13 mouse cellular contexts compared by ENCODE assay signal in genomic region chr11:101587676-101588075, GRCm38 (mm10). TPM values are rescaled to one million over a fixed set of nuclear protein-coding genes. Genes with fewer than 3 reads are reported as not detected.
DNase-seq lines count a peak whose midpoint lies in the region; ATAC-seq and TF ChIP-seq lines count a peak whose summit lies in the region.
"Had no signal": no experiment of that assay in that cellular context is flagged by ENCODE, and none has a peak within 500 bp of the region (broad histone marks: within the 10 kb centered on the region; RNA-seq: fewer than 3 reads in every experiment).

No protein-coding gene starts in this region.

- H3K9me3 ChIP-seq in liver, embryonic 16.5 days (replicated peaks; ENCODE audit: control insufficient read depth, low read length): no peaks in the 10 kb centered on the region
- no peaks in the 10 kb centered on the region for H3K9me3 ChIP-seq in liver, embryonic 11.5 days (ENCODE audit: control insufficient read depth, low read length)
- no peaks in the 10 kb centered on the region for H3K9me3 ChIP-seq in liver, postnatal 0 days (ENCODE audit: low read length)
- H3K9me3 ChIP-seq in forebrain, embryonic 11.5 days (ENCODE audit: control insufficient read depth, low read length): no peaks in the 10 kb centered on the region

- H3K4me3 ChIP-seq in liver, embryonic 16.5 days (ENCODE audit: low read depth, low read length): no peak overlapping the region
- H3K4me3 ChIP-seq in liver, embryonic 11.5 days (ENCODE audit: low read depth, low read length): no peak overlapping the region
- H3K4me3 ChIP-seq in liver, postnatal 0 days (ENCODE audit: low read depth, low read length): no peak overlapping the region
- no peak overlapping the region for H3K4me3 ChIP-seq in forebrain, embryonic 11.5 days (ENCODE audit: low read depth, low read length)
- H3K4me3 ChIP-seq in cerebellum, adult 2 months (replicated peaks; ENCODE audit: insufficient read depth, low read depth, low read length): no peak overlapping the region
- H3K4me3 ChIP-seq: heart, adult 2 months had no signal

- TF ChIP-seq CTCF in liver, postnatal 0 days (IDR thresholded peaks at IDR 0.05; ENCODE audit: low read depth): no peak
- no peak for TF ChIP-seq CTCF in cerebellum, adult 2 months (IDR thresholded peaks at IDR 0.05; ENCODE audit: borderline replicate concordance, insufficient read depth, low read depth, low read length)

- H3K9ac ChIP-seq in liver, embryonic 16.5 days (ENCODE audit: low read depth, low read length): no peak overlapping the region
- no peak overlapping the region for H3K9ac ChIP-seq in liver, embryonic 11.5 days (ENCODE audit: low read depth, low read length)
- no peak overlapping the region for H3K9ac ChIP-seq in liver, postnatal 0 days (replicated peaks)
- H3K9ac ChIP-seq in forebrain, embryonic 11.5 days (ENCODE audit: low read length): no peak overlapping the region
- H3K9ac ChIP-seq: hindbrain, embryonic 14.5 days had no signal

- ATAC-seq in liver, embryonic 16.5 days (ENCODE audit: low read depth): peak; percentile 51; the same call in 1 of the 2 replicates
- no peak for ATAC-seq in liver, embryonic 11.5 days (replicated peaks; ENCODE audit: low FRiP score)
- ATAC-seq in liver, postnatal 0 days: peak; percentile 51
- no peak for ATAC-seq in forebrain, embryonic 11.5 days (replicated peaks; ENCODE audit: low FRiP score)

- no peak overlapping the region for H3K27ac ChIP-seq in liver, embryonic 16.5 days (ENCODE audit: low read length)
- H3K27ac ChIP-seq in liver, embryonic 11.5 days (ENCODE audit: low read depth, low read length): no peak overlapping the region
- peak overlapping the region; percentile 39; the same call in 1 of the 2 replicates for H3K27ac ChIP-seq in liver, postnatal 0 days (ENCODE audit: low read depth)
- no peak overlapping the region for H3K27ac ChIP-seq in forebrain, embryonic 11.5 days (ENCODE audit: low read depth, low read length)
- no peak overlapping the region for H3K27ac ChIP-seq in cerebellum, adult 2 months (ENCODE audit: insufficient read depth, low read length)
- H3K27ac ChIP-seq: heart, adult 2 months; hindbrain, embryonic 14.5 days; stomach, postnatal 0 days had no signal

- H3K36me3 ChIP-seq in liver, embryonic 16.5 days (ENCODE audit: control insufficient read depth, insufficient read depth): no peaks in the 10 kb centered on the region
- no peaks in the 10 kb centered on the region; the same call in 1 of the 2 replicates for H3K36me3 ChIP-seq in liver, embryonic 11.5 days (ENCODE audit: control insufficient read depth, insufficient read depth, low read length)
- H3K36me3 ChIP-seq in liver, postnatal 0 days (replicated peaks; ENCODE audit: insufficient read depth, low read length): peaks cover 27% of the 10 kb centered on the region
- no peaks in the 10 kb centered on the region for H3K36me3 ChIP-seq in forebrain, embryonic 11.5 days (ENCODE audit: control insufficient read depth, insufficient read depth, low read length)

- no peak overlapping the region for H3K4me2 ChIP-seq in liver, embryonic 16.5 days (ENCODE audit: low read depth, low read length)
- no peak overlapping the region for H3K4me2 ChIP-seq in liver, embryonic 11.5 days
- H3K4me2 ChIP-seq in liver, postnatal 0 days (ENCODE audit: low read depth, low read length): no peak overlapping the region
- no peak overlapping the region for H3K4me2 ChIP-seq in forebrain, embryonic 11.5 days (ENCODE audit: low read depth, low read length, severe bottlenecking)
- H3K4me2 ChIP-seq: hindbrain, embryonic 14.5 days had no signal

- TF ChIP-seq EP300 in liver, postnatal 0 days (IDR thresholded peaks at IDR 0.05; ENCODE audit: low read depth): no peak

- H3K27me3 ChIP-seq in liver, embryonic 16.5 days (ENCODE audit: control insufficient read depth, insufficient read depth, low read depth, low read length): no peaks in the 10 kb centered on the region
- no peaks in the 10 kb centered on the region for H3K27me3 ChIP-seq in liver, embryonic 11.5 days (replicated peaks; ENCODE audit: control insufficient read depth, insufficient read depth, low read length)
- H3K27me3 ChIP-seq in liver, postnatal 0 days (ENCODE audit: insufficient read depth, low read length): no peaks in the 10 kb centered on the region
- no peaks in the 10 kb centered on the region for H3K27me3 ChIP-seq in forebrain, embryonic 11.5 days (ENCODE audit: control insufficient read depth, insufficient read depth, low read length)
- no peaks in the 10 kb centered on the region for H3K27me3 ChIP-seq in cerebellum, adult 2 months (ENCODE audit: control insufficient read depth, insufficient read depth, low read length)

- DNase-seq in frontal cortex, adult 2 months (ENCODE audit: extremely low spot score in 1 of 2, low spot score in 1 of 2): peak; percentile 59 to 78
- no peak for DNase-seq in frontal cortex, postnatal 25 days (ENCODE audit: low spot score in 2 of 2)
- DNase-seq in liver, embryonic 11.5 days (ENCODE audit: low spot score): no peak
- peak; percentile 26 for DNase-seq in liver, postnatal 0 days
- peak; percentile 50 for DNase-seq in skeletal muscle tissue, adult 2 months (ENCODE audit: low read depth, low spot score)
- no peak for DNase-seq in forebrain, embryonic 11.5 days (ENCODE audit: low spot score)
- DNase-seq in cerebellum, adult 2 months: no peak
- DNase-seq: B cell, adult 2 months had no signal

- peaks cover 2% of the 10 kb centered on the region; the same call in 1 of the 2 replicates for H3K4me1 ChIP-seq in liver, embryonic 16.5 days (ENCODE audit: control insufficient read depth, low read depth, low read length)
- peaks cover 6% of the 10 kb centered on the region; the same call in 1 of the 2 replicates for H3K4me1 ChIP-seq in liver, embryonic 11.5 days (replicated peaks; ENCODE audit: control insufficient read depth, insufficient read depth, low read length)
- peaks cover 6% of the 10 kb centered on the region for H3K4me1 ChIP-seq in liver, postnatal 0 days (ENCODE audit: insufficient read depth)
- no peaks in the 10 kb centered on the region for H3K4me1 ChIP-seq in forebrain, embryonic 11.5 days (replicated peaks; ENCODE audit: control insufficient read depth, insufficient read depth, low read length)
- no peaks in the 10 kb centered on the region for H3K4me1 ChIP-seq in cerebellum, adult 2 months (ENCODE audit: control insufficient read depth, insufficient read depth, low read length)

- TF ChIP-seq POLR2A in cerebellum, adult 2 months (IDR thresholded peaks at IDR 0.05; ENCODE audit: borderline replicate concordance, insufficient read depth, low read length): no peak

- 78% methylated on average over 10 of the region's 10 CpGs for WGBS in liver, embryonic 16.5 days (ENCODE audit: insufficient replicate concordance)
- WGBS in liver, embryonic 11.5 days: 88% methylated on average over 10 of the region's 10 CpGs
- WGBS in liver, postnatal 0 days (ENCODE audit: insufficient replicate concordance): 71% methylated on average over 10 of the region's 10 CpGs
- 90% methylated on average over 10 of the region's 10 CpGs for WGBS in forebrain, embryonic 11.5 days
- WGBS in cerebellum, adult 2 months: 88% methylated on average over 10 of the region's 10 CpGs

RNA-seq across cellular contexts. Expression of gene Tmem106a, which starts 5.6 kb away (rescaled TPM):
- 4.2 and 4.8 TPM in 2 replicates for polyA plus RNA-seq in frontal cortex, adult 2 months (2012; rRNA removed)
- polyA plus RNA-seq in liver, embryonic 16.5 days (2015; fragmentation: Nextera tagmentation; extraction: Ambion mirVana): 7.4 and 8.0 TPM in 2 replicates
- 6.2 and 6.8 TPM in 2 replicates for polyA plus RNA-seq in liver, embryonic 11.5 days (2014; fragmentation: Nextera tagmentation; extraction: Ambion mirVana)
- polyA plus RNA-seq in liver, postnatal 0 days (2015; fragmentation: Nextera tagmentation; extraction: Ambion mirVana): 10.8 and 11.2 TPM in 2 replicates
- polyA plus RNA-seq in forebrain, embryonic 11.5 days (2014; fragmentation: Nextera tagmentation; extraction: Ambion mirVana): 3.0 and 3.3 TPM in 2 replicates
- 1.6 and 2.0 TPM in 2 replicates for polyA plus RNA-seq in cerebellum, adult 2 months (2012; rRNA removed)

RNA-seq across cellular contexts. Expression of gene Gm11634, which starts 11.4 kb away (rescaled TPM):
- not detected in 2 replicates for polyA plus RNA-seq in frontal cortex, adult 2 months (2012; rRNA removed)
- polyA plus RNA-seq in liver, embryonic 16.5 days (2015; fragmentation: Nextera tagmentation; extraction: Ambion mirVana): 0.15 TPM in 1 of 2 replicates, not detected in the other
- not detected in 2 replicates for polyA plus RNA-seq in liver, embryonic 11.5 days (2014; fragmentation: Nextera tagmentation; extraction: Ambion mirVana)
- not detected in 2 replicates for polyA plus RNA-seq in liver, postnatal 0 days (2015; fragmentation: Nextera tagmentation; extraction: Ambion mirVana)
- 0.44 TPM in 1 of 2 replicates, not detected in the other for polyA plus RNA-seq in forebrain, embryonic 11.5 days (2014; fragmentation: Nextera tagmentation; extraction: Ambion mirVana)
- not detected in 2 replicates for polyA plus RNA-seq in cerebellum, adult 2 months (2012; rRNA removed)
- polyA plus RNA-seq: embryonic facial prominence, embryonic 14.5 days; heart, adult 2 months; hindbrain, embryonic 14.5 days had no signal

RNA-seq across cellular contexts. Expression of gene Nbr1, which starts 35.7 kb away (rescaled TPM):
- 114 and 124 TPM in 2 replicates for polyA plus RNA-seq in frontal cortex, adult 2 months (2012; rRNA removed)
- 46.9 and 52.5 TPM in 2 replicates for polyA plus RNA-seq in liver, embryonic 16.5 days (2015; fragmentation: Nextera tagmentation; extraction: Ambion mirVana)
- polyA plus RNA-seq in liver, embryonic 11.5 days (2014; fragmentation: Nextera tagmentation; extraction: Ambion mirVana): 52.7 and 55.7 TPM in 2 replicates
- 32.8 and 35.3 TPM in 2 replicates for polyA plus RNA-seq in liver, postnatal 0 days (2015; fragmentation: Nextera tagmentation; extraction: Ambion mirVana)
- 96.0 and 97.1 TPM in 2 replicates for polyA plus RNA-seq in forebrain, embryonic 11.5 days (2014; fragmentation: Nextera tagmentation; extraction: Ambion mirVana)
- 137 and 147 TPM in 2 replicates for polyA plus RNA-seq in cerebellum, adult 2 months (2012; rRNA removed)

RNA-seq across cellular contexts. Expression of gene Brca1, which starts 35.9 kb away (rescaled TPM):
- 0.99 and 1.0 TPM in 2 replicates for polyA plus RNA-seq in frontal cortex, adult 2 months (2012; rRNA removed)
- 10.5 and 11.3 TPM in 2 replicates for polyA plus RNA-seq in liver, embryonic 16.5 days (2015; fragmentation: Nextera tagmentation; extraction: Ambion mirVana)
- 19.6 and 22.1 TPM in 2 replicates for polyA plus RNA-seq in liver, embryonic 11.5 days (2014; fragmentation: Nextera tagmentation; extraction: Ambion mirVana)
- polyA plus RNA-seq in liver, postnatal 0 days (2015; fragmentation: Nextera tagmentation; extraction: Ambion mirVana): 3.9 and 5.0 TPM in 2 replicates
- polyA plus RNA-seq in forebrain, embryonic 11.5 days (2014; fragmentation: Nextera tagmentation; extraction: Ambion mirVana): 27.8 and 32.1 TPM in 2 replicates
- polyA plus RNA-seq in cerebellum, adult 2 months (2012; rRNA removed): 0.59 and 0.67 TPM in 2 replicates

RNA-seq across cellular contexts. Expression of gene Rdm1, which starts 39.3 kb away (rescaled TPM):
- polyA plus RNA-seq in frontal cortex, adult 2 months (2012; rRNA removed): 9.4 and 11.9 TPM in 2 replicates
- polyA plus RNA-seq in liver, embryonic 16.5 days (2015; fragmentation: Nextera tagmentation; extraction: Ambion mirVana): 10.1 and 13.2 TPM in 2 replicates
- polyA plus RNA-seq in liver, embryonic 11.5 days (2014; fragmentation: Nextera tagmentation; extraction: Ambion mirVana): 13.8 and 15.3 TPM in 2 replicates
- 7.4 and 8.4 TPM in 2 replicates for polyA plus RNA-seq in liver, postnatal 0 days (2015; fragmentation: Nextera tagmentation; extraction: Ambion mirVana)
- polyA plus RNA-seq in forebrain, embryonic 11.5 days (2014; fragmentation: Nextera tagmentation; extraction: Ambion mirVana): 45.6 and 50.7 TPM in 2 replicates
- polyA plus RNA-seq in cerebellum, adult 2 months (2012; rRNA removed): 13.7 and 13.9 TPM in 2 replicates

Comparison
In these comparisons a context has a peak if more than half of its experiments do, and no peak if none do; other contexts are left out.
1. DNase-seq: peak in frontal cortex, adult 2 months (2 of 2), liver, postnatal 0 days (single experiment) and skeletal muscle tissue, adult 2 months (single experiment); none in frontal cortex, postnatal 25 days (0 of 2), liver, embryonic 11.5 days (single experiment), forebrain, embryonic 11.5 days (single experiment) and cerebellum, adult 2 months (0 of 2).
2. ATAC-seq: peak in liver, embryonic 16.5 days (single experiment) and liver, postnatal 0 days (single experiment); none in liver, embryonic 11.5 days (single experiment) and forebrain, embryonic 11.5 days (single experiment).